Mouse (Mus musculus): ENCODE results near the gene Zic1.

DNA sequence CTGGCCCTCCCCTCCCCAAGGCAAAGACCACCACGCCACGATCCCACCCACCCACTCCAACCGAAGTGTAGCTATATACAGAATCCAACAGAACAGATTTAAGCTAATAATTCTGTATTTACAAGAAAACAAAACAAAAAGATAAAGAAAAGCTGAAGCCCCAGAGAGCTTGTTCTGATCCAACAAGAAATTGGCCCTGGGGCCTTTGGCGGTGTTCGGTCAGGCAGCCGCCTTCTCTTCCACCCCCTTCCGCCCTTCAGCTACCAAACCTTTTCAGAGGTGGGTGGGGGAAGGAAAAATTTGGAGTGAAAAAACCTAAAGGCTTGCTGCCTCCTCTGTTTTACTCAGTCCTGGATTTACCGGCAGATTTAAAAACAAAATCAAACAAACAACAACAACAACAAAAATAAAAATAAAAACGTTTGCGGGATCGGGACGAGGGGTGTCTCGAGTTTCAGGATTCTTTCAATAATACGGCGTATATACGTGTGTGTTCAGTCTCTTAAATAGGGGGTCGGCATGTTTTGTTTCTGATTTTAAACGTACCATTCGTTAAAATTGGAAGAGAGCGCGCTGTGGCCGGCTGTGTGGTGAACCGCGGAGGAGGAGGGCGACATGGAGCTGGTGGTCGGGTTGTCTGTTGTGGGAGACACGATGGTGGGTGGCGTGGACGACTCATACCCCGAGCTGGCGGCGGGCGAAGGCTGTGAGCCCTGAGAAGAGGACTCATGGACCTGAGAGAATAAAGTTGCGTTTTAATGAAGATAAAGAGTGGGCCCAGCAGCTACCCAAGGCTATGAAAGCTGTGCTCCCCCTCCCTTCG is 4.4 kb downstream of the Zic1 start:
- TF ChIP-seq CTCF (IDR thresholded peaks at IDR 0.05; ENCODE audit: insufficient read depth, low read depth, low read length) (no peak), POLR2A (IDR thresholded peaks at IDR 0.05; ENCODE audit: insufficient read depth, low read depth, low read length) (no peak)

Data from olfactory bulb, adult 2 months (tissue).